Mouse (Mus musculus): ENCODE results near the gene Rabgap1l. TPM values are rescaled to one million over a fixed set of nuclear protein-coding genes. Genes with fewer than 3 reads are reported as not detected.

The Rabgap1l gene
- polyA plus RNA-seq, 1 experiment from 2014 or later = 17.4 TPM

- 87% methylated on average over 1 of the region's 1 CpGs for WGBS
- Histone ChIP-seq H3K36me3 (ENCODE audit: control insufficient read depth, insufficient read depth, low read length) (no peaks in the 10 kb centered on the region), H3K4me2 (ENCODE audit: low read depth, low read length, severe bottlenecking) (no peak overlapping the region), H3K4me3 (ENCODE audit: low read depth, low read length) (no peak overlapping the region), H3K9ac (ENCODE audit: low read length) (no peak overlapping the region), H3K9me3 (ENCODE audit: control insufficient read depth, low read length) (no peaks in the 10 kb centered on the region), H3K27me3 (ENCODE audit: control insufficient read depth, insufficient read depth, low read length) (no peaks in the 10 kb centered on the region), H3K27ac (ENCODE audit: low read depth, low read length) (no peak overlapping the region), H3K4me1 (replicated peaks; ENCODE audit: control insufficient read depth, insufficient read depth, low read length) (no peaks in the 10 kb centered on the region)
- DNase-seq (ENCODE audit: low spot score) (no peak), ATAC-seq (replicated peaks; ENCODE audit: low FRiP score) (no peak)
Observed at GRCm38 (mm10) chr1:160409123-160409522, 383.9 kb downstream of the Rabgap1l start.

DNA sequence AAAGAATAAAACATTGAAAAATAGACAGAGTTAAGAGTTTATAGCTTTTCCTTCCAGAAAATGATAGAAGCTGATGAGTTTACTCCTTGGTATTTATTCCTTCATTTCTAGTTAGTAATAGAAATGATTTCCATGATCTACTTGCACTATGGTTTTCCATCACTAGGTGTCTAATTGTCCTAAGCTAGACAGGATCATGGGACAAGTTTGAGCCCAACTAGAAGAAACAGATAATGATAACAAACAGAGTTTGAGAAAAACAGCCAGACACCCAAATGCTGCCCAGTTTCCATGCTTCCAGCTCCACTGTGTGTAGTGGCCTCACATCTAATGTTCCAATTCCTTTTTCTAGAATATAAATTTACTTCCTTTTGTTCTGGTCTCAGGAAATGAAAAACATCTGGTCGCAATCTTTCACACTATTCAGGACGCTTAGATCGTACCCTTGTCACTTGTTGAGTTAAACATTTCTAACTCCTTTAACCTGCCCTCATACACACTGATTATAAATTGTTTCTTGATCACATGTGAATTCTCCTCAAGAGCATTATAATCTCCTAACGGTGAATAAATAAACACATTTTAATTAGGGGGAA lies 384.6 kb downstream of the Rabgap1l start:
- 75% methylated on average over 4 of the region's 4 CpGs for WGBS

GRCm38 (mm10) chr1:160399428-160399827 lies 393.6 kb downstream of the Rabgap1l start:
- ATAC-seq (replicated peaks; ENCODE audit: low FRiP score) (no peak), DNase-seq (ENCODE audit: low spot score) (no peak)
- Histone ChIP-seq H3K4me1 (replicated peaks; ENCODE audit: control insufficient read depth, insufficient read depth, low read length) (no peaks in the 10 kb centered on the region), H3K9me3 (ENCODE audit: control insufficient read depth, low read length) (no peaks in the 10 kb centered on the region), H3K27ac (ENCODE audit: low read depth, low read length) (no peak overlapping the region), H3K4me2 (ENCODE audit: low read depth, low read length, severe bottlenecking) (no peak overlapping the region), H3K9ac (ENCODE audit: low read length) (no peak overlapping the region), H3K36me3 (ENCODE audit: control insufficient read depth, insufficient read depth, low read length) (no peaks in the 10 kb centered on the region), H3K27me3 (ENCODE audit: control insufficient read depth, insufficient read depth, low read length) (no peaks in the 10 kb centered on the region), H3K4me3 (ENCODE audit: low read depth, low read length) (no peak overlapping the region)

More for the DNA sequence above, 384.6 kb downstream of the Rabgap1l start:
- ATAC-seq (replicated peaks; ENCODE audit: low FRiP score) (no peak), DNase-seq (ENCODE audit: low spot score) (no peak)
- H3K4me1 ChIP-seq (replicated peaks; ENCODE audit: control insufficient read depth, insufficient read depth, low read length) = no peaks in the 10 kb centered on the region
- no peaks in the 10 kb centered on the region for H3K36me3 ChIP-seq (ENCODE audit: control insufficient read depth, insufficient read depth, low read length)
- no peaks in the 10 kb centered on the region for H3K27me3 ChIP-seq (ENCODE audit: control insufficient read depth, insufficient read depth, low read length)
- no peaks in the 10 kb centered on the region for H3K9me3 ChIP-seq (ENCODE audit: control insufficient read depth, low read length)
- H3K4me2 ChIP-seq (ENCODE audit: low read depth, low read length, severe bottlenecking) = no peak overlapping the region
- H3K4me3 ChIP-seq (ENCODE audit: low read depth, low read length) = no peak overlapping the region
- H3K27ac ChIP-seq (ENCODE audit: low read depth, low read length) = no peak overlapping the region
- H3K9ac ChIP-seq (ENCODE audit: low read length) = no peak overlapping the region

DNA sequence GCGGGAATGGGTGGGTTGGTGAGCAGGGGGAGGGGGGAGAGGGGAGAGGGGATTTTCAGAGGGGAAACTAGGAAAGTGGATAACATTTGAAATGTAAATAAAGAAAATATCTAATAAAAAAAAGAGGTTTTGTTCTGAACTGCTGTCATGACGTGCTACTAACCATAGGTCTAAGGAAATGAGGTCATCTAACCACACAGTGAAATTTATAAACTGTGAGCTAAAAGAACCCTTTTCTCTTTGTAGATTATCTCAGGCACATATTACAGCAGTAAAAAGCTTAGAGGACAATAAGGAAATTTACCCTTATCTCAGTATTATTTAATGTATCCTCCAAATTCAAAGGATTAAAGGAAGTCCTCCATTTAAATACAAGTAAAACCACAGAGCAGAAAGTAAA lies 396.0 kb downstream of the Rabgap1l start:
- H3K4me1 ChIP-seq (replicated peaks; ENCODE audit: control insufficient read depth, insufficient read depth, low read length) = no peaks in the 10 kb centered on the region
- no peak overlapping the region for H3K9ac ChIP-seq (ENCODE audit: low read length)
- H3K27ac ChIP-seq (ENCODE audit: low read depth, low read length) = no peak overlapping the region
- 87% methylated on average over 2 of the region's 2 CpGs for WGBS
- H3K9me3 ChIP-seq (ENCODE audit: control insufficient read depth, low read length) = no peaks in the 10 kb centered on the region
- no peak overlapping the region for H3K4me2 ChIP-seq (ENCODE audit: low read depth, low read length, severe bottlenecking)
- ATAC-seq (replicated peaks; ENCODE audit: low FRiP score) (no peak), DNase-seq (ENCODE audit: low spot score) (no peak)
- H3K36me3 ChIP-seq (ENCODE audit: control insufficient read depth, insufficient read depth, low read length) = no peaks in the 10 kb centered on the region
- no peak overlapping the region for H3K4me3 ChIP-seq (ENCODE audit: low read depth, low read length)
- H3K27me3 ChIP-seq (ENCODE audit: control insufficient read depth, insufficient read depth, low read length) = no peaks in the 10 kb centered on the region

DNA sequence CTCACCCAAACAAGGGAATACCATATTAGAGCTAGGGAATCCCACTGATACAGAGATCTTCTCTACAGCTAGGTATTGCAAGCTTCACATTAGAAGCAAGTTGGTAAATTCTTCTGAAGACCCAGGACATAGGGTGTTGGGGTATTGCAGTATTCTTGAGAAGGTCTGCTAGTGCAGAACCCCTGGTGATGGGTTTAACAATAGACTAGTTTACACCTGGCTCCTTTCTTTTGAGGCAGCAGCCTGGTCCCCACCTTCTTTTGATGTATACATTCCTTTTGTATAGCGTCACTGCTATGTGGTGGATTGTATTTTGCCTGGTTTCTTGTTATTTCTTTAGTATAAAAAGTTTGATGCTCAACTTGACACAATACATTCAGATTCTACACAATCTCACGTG lies 405.6 kb downstream of the Rabgap1l start:
- no peak overlapping the region for H3K9ac ChIP-seq (ENCODE audit: low read length)
- H3K9me3 ChIP-seq (ENCODE audit: control insufficient read depth, low read length) = no peaks in the 10 kb centered on the region
- no peak overlapping the region for H3K4me2 ChIP-seq (ENCODE audit: low read depth, low read length, severe bottlenecking)
- ATAC-seq (replicated peaks; ENCODE audit: low FRiP score) (no peak), DNase-seq (ENCODE audit: low spot score) (no peak)
- no peak overlapping the region for H3K4me3 ChIP-seq (ENCODE audit: low read depth, low read length)
- no peak overlapping the region for H3K27ac ChIP-seq (ENCODE audit: low read depth, low read length)
- no peaks in the 10 kb centered on the region for H3K27me3 ChIP-seq (ENCODE audit: control insufficient read depth, insufficient read depth, low read length)
- WGBS = 71% methylated on average over 2 of the region's 2 CpGs
- H3K36me3 ChIP-seq (ENCODE audit: control insufficient read depth, insufficient read depth, low read length) = no peaks in the 10 kb centered on the region
- no peaks in the 10 kb centered on the region for H3K4me1 ChIP-seq (replicated peaks; ENCODE audit: control insufficient read depth, insufficient read depth, low read length)

GRCm38 (mm10) chr1:160378367-160378766 lies 414.6 kb downstream of the Rabgap1l start:
- no peaks in the 10 kb centered on the region for H3K9me3 ChIP-seq (ENCODE audit: control insufficient read depth, low read length)
- H3K4me2 ChIP-seq (ENCODE audit: low read depth, low read length, severe bottlenecking) = no peak overlapping the region
- H3K4me3 ChIP-seq (ENCODE audit: low read depth, low read length) = no peak overlapping the region
- 95% methylated on average over 1 of the region's 1 CpGs for WGBS
- ATAC-seq (replicated peaks; ENCODE audit: low FRiP score) (no peak), DNase-seq (ENCODE audit: low spot score) (no peak)
- H3K9ac ChIP-seq (ENCODE audit: low read length) = no peak overlapping the region
- H3K27ac ChIP-seq (ENCODE audit: low read depth, low read length) = no peak overlapping the region
- no peaks in the 10 kb centered on the region for H3K27me3 ChIP-seq (ENCODE audit: control insufficient read depth, insufficient read depth, low read length)
- H3K4me1 ChIP-seq (replicated peaks; ENCODE audit: control insufficient read depth, insufficient read depth, low read length) = no peaks in the 10 kb centered on the region
- no peaks in the 10 kb centered on the region for H3K36me3 ChIP-seq (ENCODE audit: control insufficient read depth, insufficient read depth, low read length)

- 67% methylated on average over 10 of the region's 10 CpGs for WGBS
- DNase-seq (ENCODE audit: low spot score) (no peak), ATAC-seq (replicated peaks; ENCODE audit: low FRiP score) (no peak)
- Histone ChIP-seq H3K36me3 (ENCODE audit: control insufficient read depth, insufficient read depth, low read length) (no peaks in the 10 kb centered on the region), H3K4me3 (ENCODE audit: low read depth, low read length) (no peak overlapping the region), H3K9me3 (ENCODE audit: control insufficient read depth, low read length) (no peaks in the 10 kb centered on the region), H3K4me1 (replicated peaks; ENCODE audit: control insufficient read depth, insufficient read depth, low read length) (no peaks in the 10 kb centered on the region), H3K9ac (ENCODE audit: low read length) (no peak overlapping the region), H3K27ac (ENCODE audit: low read depth, low read length) (no peak overlapping the region), H3K27me3 (ENCODE audit: control insufficient read depth, insufficient read depth, low read length) (no peaks in the 10 kb centered on the region), H3K4me2 (ENCODE audit: low read depth, low read length, severe bottlenecking) (no peak overlapping the region)
Observed at GRCm38 (mm10) chr1:160377337-160378336, 415.4 kb downstream of the Rabgap1l start.

- no peaks in the 10 kb centered on the region for H3K27me3 ChIP-seq (ENCODE audit: control insufficient read depth, insufficient read depth, low read length)
- H3K9ac ChIP-seq (ENCODE audit: low read length) = no peak overlapping the region
- H3K9me3 ChIP-seq (ENCODE audit: control insufficient read depth, low read length) = no peaks in the 10 kb centered on the region
- H3K36me3 ChIP-seq (ENCODE audit: control insufficient read depth, insufficient read depth, low read length) = no peaks in the 10 kb centered on the region
- no peaks in the 10 kb centered on the region for H3K4me1 ChIP-seq (replicated peaks; ENCODE audit: control insufficient read depth, insufficient read depth, low read length)
- ATAC-seq (replicated peaks; ENCODE audit: low FRiP score) (no peak), DNase-seq (ENCODE audit: low spot score) (no peak)
- H3K4me2 ChIP-seq (ENCODE audit: low read depth, low read length, severe bottlenecking) = no peak overlapping the region
- no peak overlapping the region for H3K4me3 ChIP-seq (ENCODE audit: low read depth, low read length)
- H3K27ac ChIP-seq (ENCODE audit: low read depth, low read length) = no peak overlapping the region
Observed at GRCm38 (mm10) chr1:160374490-160374889, 418.5 kb downstream of the Rabgap1l start.

Measured in forebrain, embryonic 11.5 days (tissue).